Mouse (Mus musculus) CD8-positive naive resting alpha-beta T cell, adult 57 days (primary cell): ENCODE data around the gene Prrx2. TPM values are rescaled to one million over a fixed set of nuclear protein-coding genes. Genes with fewer than 3 reads are reported as not detected.

ENCODE experiments used
- total RNA-seq: library from RNA; stranded (reverse); gene quantifications from one replicate; pipeline ENCODE4 v1.2.4, GENCODE M21; 2023

The Prrx2 gene
- not detected for total RNA-seq

GRCm38 (mm10) chr2:30834373-30835022, at the start of gene Prrx2:
Gene Prrx2, plus strand, starts transcription at chr2:30834972.

GRCm38 (mm10) chr2:30803604-30804003, 31.2 kb upstream of the Prrx2 start, which contains the start of gene 1700001O22Rik:
Gene 1700001O22Rik, minus strand, starts transcription at chr2:30803661.

GRCm38 (mm10) chr2:30807648-30808295, 27.0 kb upstream of the Prrx2 start, which contains the start of gene Ntmt1:
Gene Ntmt1, plus strand, starts transcription at chr2:30807826.

GRCm38 (mm10) chr2:30830283-30830795, 4.4 kb upstream of the Prrx2 start, which contains the start of gene Asb6:
Gene Asb6, minus strand, starts transcription at chr2:30830333.

GRCm38 (mm10) chr2:30929483-30930045, 94.8 kb downstream of the Prrx2 start, which contains the start of gene Ptges:
Gene Ptges, minus strand, starts transcription at chr2:30929863.

Other genes starting within 250 kb of the Prrx2 start
- 3.5 TPM for gene Cstad, start 239.9 kb upstream of the Prrx2 start, total RNA-seq
- not detected for gene 1700001O22Rik, start 31.3 kb upstream of the Prrx2 start, total RNA-seq
- gene Ntmt1, start 27.1 kb upstream of the Prrx2 start, total RNA-seq, result 20.0 TPM
- gene Asb6, start 4.6 kb upstream of the Prrx2 start, total RNA-seq, result 47.5 TPM
- not detected for gene Ptges, start 94.9 kb downstream of the Prrx2 start, total RNA-seq
- gene Tor1b, start 118.0 kb downstream of the Prrx2 start, total RNA-seq, result 37.3 TPM
- 38.7 TPM for gene Tor1a, start 133.0 kb downstream of the Prrx2 start, total RNA-seq
- 85.3 TPM for gene BC005624, start 147.2 kb downstream of the Prrx2 start, total RNA-seq
- gene Usp20, start 147.3 kb downstream of the Prrx2 start, total RNA-seq, result 46.9 TPM